Mouse (Mus musculus) hindbrain, embryonic 11.5 days (tissue): Measurements from ENCODE around the gene Pglyrp3. TPM values are rescaled to one million over a fixed set of nuclear protein-coding genes. Genes with fewer than 3 reads are reported as not detected.
"Not testable (repeated sequence)": the region's sequence is repeated elsewhere in the genome, so short reads cannot be mapped to it uniquely, and the experiment has no call there.

ENCODE experiments used
- ATAC-seq: fragments of 200-750 bp; cut with Nextera tagmentation; 2 replicates; pipeline ENCODE4 v1.8.0; 2017; ENCODE audit warnings: mild to moderate bottlenecking, moderate TSS enrichment, moderate library complexity; ENCODE audit not compliant: low FRiP score
- DNase-seq: peaks from one replicate; pipeline ENCODE4 v3.0.0-alpha.2; 2015; ENCODE audit warnings: low spot score
- H3K27ac ChIP-seq: fragments of 300-500 bp; sonication (generic); 2 replicates; pipeline ENCODE4 v1.5.1; 2014; ENCODE audit warnings: mild to moderate bottlenecking, low read depth, low read length
- H3K27me3 ChIP-seq: fragments of 300-500 bp; sonication (generic); 2 replicates; pipeline ENCODE4 v1.6.1; 2014; ENCODE audit warnings: mild to moderate bottlenecking, low read length, moderate library complexity, mixed read lengths; ENCODE audit not compliant: control insufficient read depth, insufficient read depth
- H3K36me3 ChIP-seq: fragments of 300-500 bp; sonication (generic); 2 replicates; pipeline ENCODE4 v1.6.1; 2014; ENCODE audit warnings: mild to moderate bottlenecking, low read length, moderate library complexity, mixed read lengths; ENCODE audit not compliant: control insufficient read depth, insufficient read depth
- H3K4me1 ChIP-seq: fragments of 300-500 bp; sonication (generic); replicated peaks from 2 replicates; pipeline ENCODE4 v1.6.1; 2014; ENCODE audit warnings: low read length, mixed read lengths; ENCODE audit not compliant: control insufficient read depth, insufficient read depth
- H3K4me2 ChIP-seq: fragments of 300-500 bp; sonication (generic); replicated peaks from 2 replicates; pipeline ENCODE4 v1.6.1; 2014; ENCODE audit warnings: mild to moderate bottlenecking, low read depth, low read length
- H3K4me3 ChIP-seq: fragments of 300-500 bp; sonication (generic); 2 replicates; pipeline ENCODE4 v1.5.1; 2014; ENCODE audit warnings: low read depth, low read length
- H3K9ac ChIP-seq: fragments of 300-500 bp; sonication (generic); 2 replicates; pipeline ENCODE4 v1.6.1; 2014; ENCODE audit warnings: low read depth, low read length
- H3K9me3 ChIP-seq: fragments of 300-500 bp; sonication (generic); 2 replicates; pipeline ENCODE4 v1.6.1; 2016; ENCODE audit warnings: low read length; ENCODE audit not compliant: control insufficient read depth
- WGBS: fragments of 180-500 bp; shearing (Covaris S2); extraction: QIAGEN DNeasy Blood & Tissue Kit; methylation state at CpG from one replicate; pipeline ENCODE4 v1.1.7; 2014; 5-methylcytosine and 5-hydroxymethylcytosine counted together
- polyA plus RNA-seq: library from polyadenylated mRNA; unstranded; fragments of >200 nt; fragmentation: Nextera tagmentation; extraction: Ambion mirVana; gene quantifications from 2 replicates; pipeline ENCODE4 v1.2.1, GENCODE M21; 2014

The Pglyrp3 gene
- polyA plus RNA-seq = not detected in 2 replicates

- no peak within 1 kb of the TSS for H3K4me3 ChIP-seq
- H3K4me2 ChIP-seq = no peak within 1 kb of the TSS
- WGBS = 79% methylated on average over 1 of the region's 1 CpGs
- H3K27me3 ChIP-seq = no peaks in the 10 kb centered on the region
- DNase-seq = no peak
- H3K36me3 ChIP-seq = no peaks in the 10 kb centered on the region
- no peaks in the 10 kb centered on the region for H3K9me3 ChIP-seq
- ATAC-seq = no peak
- no peak within 1 kb of the TSS for H3K27ac ChIP-seq
- no peaks in the 10 kb centered on the region for H3K4me1 ChIP-seq
- H3K9ac ChIP-seq = no peak within 1 kb of the TSS
Measured at GRCm38 (mm10) chr3:92014283-92014682, at the start of gene Pglyrp3. Gene Pglyrp3, plus strand, starts transcription at chr3:92014583.

- ATAC-seq = no peak
- H3K4me1 ChIP-seq = no peaks in the 10 kb centered on the region
- H3K9ac ChIP-seq = no peak overlapping the region
- H3K36me3 ChIP-seq = no peaks in the 10 kb centered on the region
- 89% methylated on average over 1 of the region's 1 CpGs for WGBS
- DNase-seq = no peak
- no peaks in the 10 kb centered on the region for H3K9me3 ChIP-seq
- H3K27me3 ChIP-seq = no peaks in the 10 kb centered on the region
- no peak overlapping the region for H3K4me3 ChIP-seq
- no peak overlapping the region for H3K27ac ChIP-seq
- no peak overlapping the region for H3K4me2 ChIP-seq
Measured at GRCm38 (mm10) chr3:92011001-92011400, 3.4 kb upstream of the Pglyrp3 start.

- WGBS = 58% methylated on average over 24 of the region's 24 CpGs
- H3K27me3 ChIP-seq, H3K9ac ChIP-seq, H3K27ac ChIP-seq, DNase-seq, ATAC-seq, H3K9me3 ChIP-seq, H3K4me1 ChIP-seq, H3K36me3 ChIP-seq, H3K4me3 ChIP-seq, H3K4me2 ChIP-seq: not testable (repeated sequence)
Measured at GRCm38 (mm10) chr3:92024541-92024940, 10.2 kb downstream of the Pglyrp3 start.

- Histone ChIP-seq H3K4me1 (no peaks in the 10 kb centered on the region), H3K9ac (no peak overlapping the region), H3K4me3 (no peak overlapping the region), H3K27ac (no peak overlapping the region), H3K4me2 (no peak overlapping the region), H3K36me3 (no peaks in the 10 kb centered on the region), H3K9me3 (no peaks in the 10 kb centered on the region), H3K27me3 (no peaks in the 10 kb centered on the region)
- WGBS = 43% methylated on average over 2 of the region's 2 CpGs
- ATAC-seq = no peak
- no peak for DNase-seq
Measured at GRCm38 (mm10) chr3:92033203-92033602, 18.8 kb downstream of the Pglyrp3 start.

- Histone ChIP-seq H3K27ac (no peak overlapping the region), H3K4me3 (no peak overlapping the region), H3K4me1 (no peaks in the 10 kb centered on the region), H3K27me3 (no peaks in the 10 kb centered on the region), H3K9me3 (no peaks in the 10 kb centered on the region), H3K9ac (no peak overlapping the region), H3K4me2 (no peak overlapping the region), H3K36me3 (no peaks in the 10 kb centered on the region)
- 57% methylated on average over 1 of the region's 1 CpGs for WGBS
- ATAC-seq (no peak), DNase-seq (no peak)
Measured at GRCm38 (mm10) chr3:92033892-92034291, 19.5 kb downstream of the Pglyrp3 start.

GRCm38 (mm10) chr3:92050382-92051054 lies 36.1 kb downstream of the Pglyrp3 start:
- DNase-seq = peak; percentile 58
- H3K9ac ChIP-seq = no peak overlapping the region

GRCm38 (mm10) chr3:92080462-92081284 lies 66.3 kb downstream of the Pglyrp3 start:
- Histone ChIP-seq H3K36me3 (no peaks in the 10 kb centered on the region), H3K4me2 (peak overlapping the region; percentile 95), H3K27ac (peak overlapping the region; percentile 81), H3K9ac (peak overlapping the region; percentile 71), H3K9me3 (no peaks in the 10 kb centered on the region), H3K4me3 (peak overlapping the region; percentile 67), H3K4me1 (no peaks in the 10 kb centered on the region), H3K27me3 (peaks cover 12% of the 10 kb centered on the region; the same call in 1 of the 2 replicates)
- ATAC-seq (peak; percentile 84), DNase-seq (peak; percentile 81)
- WGBS = under 1% methylated on average over 62 of the region's 82 CpGs

More at GRCm38 (mm10) chr3:92050382-92051054, 36.1 kb downstream of the Pglyrp3 start:
- ATAC-seq = no peak
- H3K4me2 ChIP-seq = no peak overlapping the region
- 49% methylated on average over 6 of the region's 6 CpGs for WGBS
- H3K4me1 ChIP-seq = no peaks in the 10 kb centered on the region
- no peak overlapping the region for H3K27ac ChIP-seq
- H3K4me3 ChIP-seq = no peak overlapping the region
- H3K36me3 ChIP-seq = no peaks in the 10 kb centered on the region
- no peaks in the 10 kb centered on the region for H3K27me3 ChIP-seq
- H3K9me3 ChIP-seq = no peaks in the 10 kb centered on the region
